Mouse (Mus musculus) urinary bladder, adult 18-20 months (tissue): ENCODE measurements around the gene Hs3st4.

ENCODE experiments used
- DNase-seq, 2 experiments: peaks; one replicate each; pipeline ENCODE4 v3.0.0; 2022; ENCODE audit warnings: low spot score in 2 of 2, mixed read lengths in 2 of 2

Gene Hs3st4

DNA sequence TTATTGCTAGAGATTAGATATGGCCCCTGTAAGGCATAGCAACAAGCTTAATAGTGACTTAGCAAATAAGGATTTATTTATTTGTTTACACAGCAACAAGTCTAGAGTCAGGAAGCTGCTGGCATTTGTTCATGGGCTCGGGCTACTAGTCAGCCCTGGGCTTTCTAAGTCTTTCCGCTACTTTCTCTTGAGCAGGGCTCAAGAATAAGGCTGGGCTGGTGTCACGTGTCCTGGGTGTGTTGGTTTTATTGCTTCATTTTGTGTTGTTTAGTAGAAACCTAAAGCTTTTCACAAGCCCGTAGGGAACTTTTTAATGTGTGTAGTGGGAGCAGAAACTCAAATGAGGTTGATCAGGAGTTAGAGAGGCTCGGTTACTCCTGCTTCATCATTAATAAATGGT lies 153.5 kb downstream of the Hs3st4 start:
- no peak for DNase-seq

DNA sequence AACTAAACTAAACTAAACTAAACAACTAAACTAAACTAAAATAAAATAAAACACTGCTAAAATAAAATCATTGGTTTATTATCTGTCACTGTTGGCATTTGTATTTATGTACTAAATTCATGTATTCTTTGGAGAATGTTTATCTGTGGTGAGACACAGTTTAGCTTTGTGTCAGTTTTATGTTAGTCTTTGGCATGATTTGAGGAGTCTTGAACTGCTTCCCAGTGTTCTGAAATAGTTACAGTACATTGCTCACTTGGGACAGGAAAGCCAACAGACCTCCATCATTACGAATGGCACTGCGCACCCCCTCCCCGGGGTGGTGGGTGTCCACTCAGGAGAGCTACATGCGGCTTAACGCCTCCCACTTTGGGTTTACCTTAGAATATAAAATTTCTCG lies 158.6 kb downstream of the Hs3st4 start:
- DNase-seq: no peak

DNA sequence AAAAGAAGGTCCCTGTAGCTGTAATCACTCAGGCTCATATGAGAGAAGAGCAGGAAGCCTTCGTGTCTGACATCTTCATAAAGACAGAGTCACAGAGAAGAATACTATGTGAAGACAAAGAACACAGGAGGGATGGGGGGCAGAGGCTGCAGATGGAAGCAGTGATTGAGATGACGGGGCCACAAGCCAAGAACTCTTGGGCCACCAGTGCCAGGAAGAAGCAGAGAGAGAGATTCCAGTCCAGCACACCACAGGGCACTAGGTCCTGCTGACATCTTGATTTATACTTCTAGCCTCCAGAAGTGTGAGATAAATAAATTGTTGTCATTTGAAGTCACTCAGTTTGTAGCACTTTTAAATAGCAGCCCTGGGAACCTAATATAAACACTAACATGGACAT lies 168.2 kb downstream of the Hs3st4 start:
- no peak for DNase-seq

DNA sequence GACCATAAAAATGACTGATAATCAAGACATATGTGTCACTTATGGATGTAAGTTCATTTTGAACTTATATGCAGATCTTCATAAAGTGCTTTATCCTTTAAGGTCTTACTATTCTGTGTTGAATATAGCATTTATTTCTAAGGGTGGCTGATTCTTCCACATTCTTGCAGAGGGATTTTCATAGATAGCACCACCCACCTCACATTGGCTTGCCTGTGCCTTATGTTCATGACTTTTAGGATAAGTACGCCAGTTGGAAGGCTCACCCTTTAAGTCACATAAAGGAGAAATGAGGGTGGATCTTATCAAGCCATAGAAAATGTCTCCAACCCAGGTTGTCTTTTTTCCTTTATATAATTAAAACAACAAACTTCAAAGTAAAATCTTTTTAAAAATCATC lies 180.6 kb downstream of the Hs3st4 start:
- no peak for DNase-seq

DNA sequence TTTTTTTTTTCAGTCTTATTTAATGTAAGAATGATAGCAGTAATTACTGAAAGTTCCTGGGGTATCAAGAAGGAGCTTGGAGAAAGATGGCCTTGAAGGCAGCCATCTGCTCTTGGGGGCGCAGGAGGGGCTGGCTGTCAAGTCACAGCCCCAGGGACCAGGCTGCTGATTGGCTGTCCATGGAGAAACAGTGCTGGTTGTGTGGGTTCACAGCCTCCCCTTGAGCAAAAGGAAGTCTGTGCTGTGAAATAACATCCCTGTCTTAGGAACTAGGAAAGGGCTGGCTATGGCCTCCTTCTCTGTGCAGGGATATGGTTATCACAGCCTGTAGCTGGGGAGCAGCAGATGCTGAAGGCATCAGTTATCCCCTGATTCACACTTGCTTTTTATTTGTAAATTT lies 183.6 kb downstream of the Hs3st4 start:
- no peak for DNase-seq

DNA sequence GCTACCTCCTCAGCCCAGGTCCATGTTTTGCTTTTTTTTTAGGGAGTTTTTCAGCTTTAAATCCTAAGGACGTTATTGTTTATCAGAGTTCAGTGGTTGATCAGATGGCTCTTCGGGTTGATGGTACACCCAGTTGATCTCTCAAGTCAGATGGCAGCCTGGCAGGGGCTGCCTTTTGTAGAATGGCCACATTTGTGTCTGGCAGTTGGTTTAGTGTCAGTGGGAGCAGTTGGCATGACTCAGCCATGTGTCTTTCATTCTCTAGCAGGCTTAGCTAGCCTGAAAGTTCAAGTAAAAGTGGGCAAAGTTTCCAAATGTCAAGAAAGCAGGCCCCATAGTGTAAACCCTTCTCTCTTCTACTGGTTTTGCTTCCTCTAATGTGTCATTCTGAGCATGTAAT lies 186.1 kb downstream of the Hs3st4 start:
- no peak for DNase-seq

DNA sequence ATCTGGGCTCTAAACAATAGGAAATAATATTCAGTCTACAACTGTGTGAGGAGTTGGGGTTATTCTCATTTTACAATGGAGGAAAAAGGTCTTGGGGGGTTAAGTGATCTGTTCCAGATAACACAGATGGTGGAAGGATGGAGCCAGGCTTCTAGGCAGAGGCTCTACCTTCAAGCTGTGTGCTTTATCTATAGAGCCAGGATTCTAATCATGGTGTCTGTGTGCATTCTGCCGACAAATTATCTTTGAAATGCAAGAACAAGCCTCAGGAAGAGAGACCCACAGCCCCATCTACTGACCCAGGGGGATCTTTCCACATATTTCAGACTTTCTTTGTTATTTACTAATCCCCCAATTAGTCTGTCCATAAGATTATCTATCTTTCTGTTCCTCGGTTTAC lies 187.3 kb downstream of the Hs3st4 start:
- DNase-seq: no peak

DNA sequence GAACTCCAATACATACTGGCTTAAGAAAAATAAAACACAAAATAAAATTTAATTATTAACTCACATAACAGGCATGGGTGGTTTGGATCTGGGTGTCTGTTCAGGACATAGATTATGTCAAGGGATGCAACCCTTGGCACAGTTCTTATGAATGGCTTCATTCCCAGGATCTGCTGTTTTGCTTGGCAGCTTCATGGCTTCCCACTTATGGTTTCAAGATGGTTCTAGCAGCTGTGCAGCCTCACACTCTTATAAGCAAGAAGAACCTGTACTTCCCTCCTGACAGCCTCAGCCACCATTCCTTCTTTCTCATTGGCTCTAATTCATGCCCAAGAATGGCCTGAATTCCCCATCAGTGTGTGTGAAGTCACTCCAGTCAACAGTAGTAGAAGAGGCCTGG lies 189.3 kb downstream of the Hs3st4 start:
- DNase-seq: no peak

DNA sequence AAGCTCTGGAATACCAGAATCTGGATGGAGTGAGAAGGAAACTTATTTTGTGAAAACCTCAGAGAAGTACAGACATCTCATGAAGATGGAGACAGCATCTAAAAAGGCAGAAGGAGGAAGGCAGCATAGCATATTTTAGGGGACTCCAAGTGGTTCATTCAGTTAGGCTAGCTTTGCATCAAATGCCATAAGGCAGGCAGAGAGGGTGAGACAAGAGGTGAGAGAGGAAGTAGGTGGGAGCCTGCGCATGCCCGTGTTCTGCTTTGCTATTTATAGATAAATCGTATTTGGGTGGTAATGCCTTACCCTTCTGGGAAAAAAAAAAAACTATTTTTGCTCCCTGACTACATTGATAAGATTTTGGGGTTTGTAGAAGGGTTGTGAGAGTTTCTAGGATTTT lies 198.3 kb downstream of the Hs3st4 start:
- DNase-seq: no peak

DNA sequence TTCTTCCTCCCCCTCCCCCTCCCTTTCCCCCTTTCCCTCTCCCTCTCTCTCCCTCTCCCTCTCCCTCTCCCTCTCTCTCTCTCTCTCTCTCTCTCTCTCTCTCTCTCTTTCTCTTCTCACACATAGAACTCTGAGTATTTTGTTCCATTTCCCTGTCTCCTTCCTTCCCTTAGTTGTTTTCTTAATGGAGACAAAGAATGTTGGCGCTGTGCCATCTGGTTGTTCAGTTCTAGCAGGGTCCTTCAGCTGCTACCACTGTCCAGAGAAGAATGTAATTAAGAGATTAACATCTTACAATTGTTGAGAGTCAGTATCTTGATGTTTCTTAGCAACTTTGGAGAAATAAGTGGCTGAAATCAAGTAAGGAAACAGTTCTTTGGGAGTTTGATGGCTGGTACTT lies 202.0 kb downstream of the Hs3st4 start:
- no peak for DNase-seq

DNA sequence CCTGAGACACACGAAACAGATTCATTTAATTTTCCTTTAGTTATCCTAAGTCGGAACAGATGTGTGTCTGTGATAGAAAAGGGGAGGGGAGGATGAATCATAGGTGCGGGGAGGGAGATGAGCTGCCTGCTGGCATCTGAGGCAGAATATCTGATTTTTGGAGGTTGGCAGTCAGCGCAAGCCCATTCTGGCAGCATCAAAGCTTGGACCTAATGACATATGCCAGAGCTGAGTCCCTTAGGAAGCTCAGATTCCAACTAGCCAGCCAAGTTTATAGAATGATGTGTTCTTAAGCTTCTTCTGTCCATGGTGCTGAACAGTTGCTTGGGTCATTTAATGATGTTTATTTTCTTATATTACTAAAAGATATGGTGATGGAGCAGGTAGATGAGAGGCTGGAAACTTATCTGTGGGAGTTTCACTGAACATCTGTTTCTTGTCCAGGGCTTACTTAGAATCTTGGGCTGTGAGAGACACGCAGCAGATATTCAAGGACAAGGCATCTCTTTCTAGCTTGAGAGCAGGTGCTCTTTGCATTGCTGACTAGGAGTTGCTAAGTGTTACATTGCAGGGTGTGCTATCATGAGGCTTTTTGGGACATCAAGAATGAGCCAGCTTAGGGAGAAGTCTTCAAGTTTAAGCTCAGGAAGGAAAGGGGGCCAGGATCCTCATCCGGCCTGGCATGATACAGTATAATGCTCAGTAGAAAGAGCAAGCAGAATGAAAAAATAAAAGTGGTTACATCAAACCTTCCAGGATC lies 216.3 kb downstream of the Hs3st4 start:
- no peak for DNase-seq

DNA sequence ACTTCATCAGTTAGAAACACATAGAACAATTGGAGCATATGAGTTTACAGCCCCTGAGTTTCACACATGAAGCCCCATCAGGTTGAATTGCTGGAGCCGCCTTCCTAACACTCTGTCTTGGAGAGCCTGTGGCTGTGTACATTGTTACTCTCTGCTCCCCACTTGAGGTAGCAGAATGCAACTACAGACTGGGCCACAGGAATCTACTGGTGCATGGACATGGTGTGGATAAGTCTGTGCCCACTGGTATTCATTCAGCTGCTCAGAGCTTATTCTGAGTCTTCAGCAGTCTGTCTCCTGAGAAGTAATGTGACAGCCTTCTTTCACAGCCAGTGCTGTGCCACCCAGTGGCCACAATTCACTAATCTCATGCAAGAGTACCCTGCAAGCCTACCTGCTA lies 234.3 kb downstream of the Hs3st4 start:
- no peak for DNase-seq

DNA sequence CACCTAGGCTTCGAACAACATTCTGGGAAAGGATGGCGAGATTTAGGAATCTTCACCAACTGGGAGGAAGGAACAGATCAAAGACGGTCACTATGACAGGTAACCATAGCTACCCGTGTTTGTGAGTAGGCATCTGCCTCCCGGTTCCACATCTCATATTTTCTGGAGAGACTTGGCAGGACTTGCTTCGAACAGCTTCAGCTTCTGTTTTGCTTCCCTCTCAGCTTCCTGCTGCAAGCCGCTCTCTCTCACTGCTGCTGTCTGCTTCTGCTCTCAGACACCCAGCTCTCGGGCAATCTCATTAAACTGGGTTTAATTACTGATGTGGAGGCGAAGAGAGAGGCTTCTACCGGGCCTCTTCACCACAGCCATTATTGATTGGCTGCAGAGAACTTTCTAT lies 237.9 kb downstream of the Hs3st4 start:
- no peak for DNase-seq

DNA sequence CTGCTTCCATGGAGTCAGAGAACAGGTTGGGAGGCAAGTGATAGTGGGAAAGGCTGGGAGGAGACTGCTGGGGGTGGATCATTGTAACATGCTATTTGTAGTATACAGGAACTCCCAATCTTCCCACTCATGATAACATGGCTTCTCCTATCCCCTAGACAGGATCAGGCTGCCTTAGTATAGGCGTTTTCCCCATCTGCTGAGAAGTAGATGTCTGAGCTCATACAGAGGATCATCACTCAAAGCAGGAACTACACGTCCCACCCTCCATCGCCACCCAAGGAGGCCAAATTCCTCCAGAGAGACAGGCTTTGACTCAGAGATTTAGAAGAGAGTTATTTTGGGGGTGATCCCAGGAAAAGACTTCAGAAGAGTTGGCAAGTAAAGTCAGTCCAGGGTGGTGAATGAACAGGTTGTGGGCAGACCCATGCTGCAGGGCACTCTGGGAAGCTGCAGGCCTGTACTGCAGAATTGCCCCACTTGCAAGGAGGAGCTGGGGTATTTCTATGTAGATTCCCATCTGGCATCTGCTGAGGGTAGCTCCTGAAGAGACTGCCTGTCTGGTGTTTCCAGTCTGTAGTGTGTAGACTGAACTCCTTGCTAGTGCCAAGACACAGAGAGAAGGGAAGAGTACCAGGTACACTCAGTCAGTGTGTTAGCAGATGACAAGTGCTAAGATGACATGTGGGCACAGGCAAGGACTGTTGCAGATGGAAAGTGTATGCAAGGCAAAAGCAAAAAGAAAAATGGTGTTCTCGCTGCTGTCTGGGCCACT lies 255.4 kb downstream of the Hs3st4 start:
- DNase-seq: no peak

DNA sequence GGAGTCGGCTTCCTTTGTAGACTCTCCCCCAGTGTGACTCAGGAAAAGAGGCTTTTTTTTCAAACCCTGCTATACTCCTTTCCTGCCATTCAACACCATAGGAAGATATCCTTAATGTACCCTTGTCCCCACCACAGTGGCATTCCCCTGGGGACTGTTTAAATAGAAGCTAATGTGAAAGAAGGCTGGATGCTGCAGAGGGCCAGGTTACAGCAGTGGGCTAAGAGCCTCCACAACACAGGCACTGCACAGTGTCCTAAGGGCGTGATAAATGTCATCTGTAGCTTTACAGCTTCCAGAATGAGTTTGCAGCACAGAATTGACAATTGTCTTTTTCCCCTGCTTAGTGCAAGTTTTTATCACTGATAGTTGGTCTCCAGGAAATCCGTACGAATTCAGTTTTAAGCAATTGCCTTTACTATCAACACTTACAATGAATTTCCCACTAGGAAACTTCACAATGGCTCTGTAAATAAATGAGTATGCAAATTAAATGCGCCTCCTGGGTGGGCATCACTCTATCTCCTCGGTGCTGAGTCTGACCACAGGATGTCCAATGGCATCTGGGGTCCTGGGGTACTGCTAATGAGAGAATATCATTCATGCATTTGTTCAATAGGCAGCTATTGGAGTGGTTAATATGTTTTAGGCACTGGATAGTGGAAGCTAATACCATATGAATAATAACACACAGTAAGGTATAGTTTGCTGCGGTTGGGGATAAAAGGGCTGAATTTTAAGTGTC lies 257.4 kb downstream of the Hs3st4 start:
- DNase-seq: no peak

DNA sequence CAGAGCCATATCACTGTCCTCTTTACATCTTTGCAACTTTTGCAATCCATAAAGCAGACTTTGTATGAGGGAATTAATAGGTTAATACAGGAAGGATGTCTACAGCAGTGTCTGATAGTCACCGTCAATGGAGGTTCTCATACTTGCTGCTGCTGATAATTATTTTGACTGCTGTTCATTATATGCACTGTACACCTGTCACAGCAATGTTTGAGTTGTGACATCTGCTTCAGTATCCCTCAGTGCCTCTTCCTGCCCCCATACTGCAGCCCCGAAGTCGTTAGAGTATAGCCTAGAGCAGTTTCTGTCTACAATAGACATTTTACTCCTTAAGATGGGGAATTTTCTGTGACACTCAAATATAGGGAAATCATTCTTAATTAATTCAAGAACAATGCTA lies 267.2 kb downstream of the Hs3st4 start:
- DNase-seq: no peak

DNA sequence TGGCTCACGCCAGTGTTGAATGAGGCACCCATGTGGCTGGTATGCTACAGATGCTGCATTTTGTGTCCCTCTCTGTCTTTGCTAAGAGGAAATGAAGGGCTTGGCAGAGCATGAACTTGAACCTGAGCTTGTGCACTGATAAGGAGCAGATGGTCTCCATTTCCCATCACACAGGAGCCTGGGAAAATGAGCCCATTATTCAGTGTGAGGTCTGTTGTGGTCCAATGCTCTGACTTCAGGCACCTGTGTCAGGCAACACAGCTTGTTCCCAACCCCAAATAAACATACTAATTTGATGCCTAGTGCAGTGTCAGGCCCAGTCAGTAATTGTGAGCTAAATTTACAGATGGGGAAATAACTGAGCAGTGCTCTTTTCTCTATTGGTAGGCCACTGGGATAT lies 267.9 kb downstream of the Hs3st4 start:
- DNase-seq: no peak

DNA sequence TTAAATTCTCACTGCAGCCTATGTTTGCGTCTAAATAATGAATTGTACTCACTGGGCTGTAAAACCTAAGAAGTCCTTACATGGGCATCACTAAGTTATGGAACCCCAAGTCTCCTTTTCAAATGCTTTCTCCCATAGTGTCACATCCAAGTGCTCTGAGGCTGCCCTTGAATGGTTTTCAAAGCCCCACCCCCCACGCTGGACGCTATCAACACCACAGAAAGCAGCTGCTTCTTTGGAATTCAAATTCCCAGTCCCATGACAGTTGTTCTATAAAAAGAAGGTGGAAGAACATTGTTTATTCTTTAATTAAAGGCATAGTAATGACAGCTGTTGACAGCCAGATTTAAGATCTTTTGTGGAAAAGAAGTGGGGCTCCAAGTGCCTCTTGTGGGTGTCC lies 275.8 kb downstream of the Hs3st4 start:
- DNase-seq: no peak

DNA sequence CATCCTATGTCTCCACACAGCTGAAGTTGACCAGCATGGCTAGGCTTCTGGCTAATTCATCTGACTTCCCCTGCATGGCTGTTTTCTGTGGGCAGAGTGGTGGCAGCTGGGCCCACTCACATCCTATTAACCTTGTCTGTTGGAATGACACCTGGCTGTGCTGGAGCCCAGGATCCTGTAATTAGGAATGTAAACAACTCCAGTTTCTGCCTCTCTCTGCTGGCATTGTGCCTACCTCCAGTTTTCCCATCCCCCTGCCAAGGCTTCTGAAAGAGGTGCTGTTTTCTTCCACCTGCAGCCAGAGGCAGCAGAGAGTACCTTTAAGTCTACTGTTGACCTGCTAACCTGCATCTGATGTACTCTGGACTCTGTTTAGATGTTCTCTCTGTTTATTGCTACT lies 288.1 kb downstream of the Hs3st4 start:
- no peak for DNase-seq

DNA sequence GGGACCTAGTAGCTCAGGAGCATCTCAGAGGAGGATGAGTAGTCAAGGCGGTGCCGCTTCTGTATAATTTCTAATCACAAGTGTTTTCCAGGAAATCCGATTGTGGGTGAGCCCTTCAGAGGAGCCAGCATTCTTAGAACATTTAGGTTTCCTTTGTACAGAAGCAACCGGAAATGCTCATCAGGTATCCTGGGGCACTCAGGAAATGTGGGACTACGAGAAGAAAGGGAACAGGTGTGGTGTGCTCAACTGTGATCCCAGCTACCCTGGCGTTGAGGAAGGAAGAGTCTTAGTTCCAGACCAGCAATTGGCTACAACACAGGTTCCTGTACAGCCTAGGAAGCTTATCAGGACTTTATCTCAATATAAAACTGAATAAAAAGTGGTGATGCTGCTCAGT lies 307.2 kb downstream of the Hs3st4 start:
- no peak for DNase-seq

DNA sequence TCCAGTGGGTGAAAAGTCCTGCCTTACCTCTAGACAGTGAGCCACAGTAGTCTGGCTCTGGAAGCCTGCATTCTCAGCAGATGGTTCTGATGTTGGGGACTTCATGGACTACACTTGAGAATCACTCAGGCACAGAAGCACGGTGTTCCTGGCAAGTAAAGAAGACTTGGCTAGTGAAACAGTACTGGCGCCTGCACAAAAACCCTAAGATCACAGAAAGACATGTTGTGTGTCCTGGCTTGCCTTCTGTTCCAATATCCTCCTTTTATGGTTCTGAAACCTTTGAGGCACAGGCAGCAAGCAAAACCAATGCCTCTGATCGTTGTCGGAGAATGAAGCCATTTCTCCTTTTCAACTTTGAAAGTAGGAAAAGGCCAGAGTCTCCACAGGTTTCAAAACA lies 336.8 kb downstream of the Hs3st4 start:
- DNase-seq: no peak

DNA sequence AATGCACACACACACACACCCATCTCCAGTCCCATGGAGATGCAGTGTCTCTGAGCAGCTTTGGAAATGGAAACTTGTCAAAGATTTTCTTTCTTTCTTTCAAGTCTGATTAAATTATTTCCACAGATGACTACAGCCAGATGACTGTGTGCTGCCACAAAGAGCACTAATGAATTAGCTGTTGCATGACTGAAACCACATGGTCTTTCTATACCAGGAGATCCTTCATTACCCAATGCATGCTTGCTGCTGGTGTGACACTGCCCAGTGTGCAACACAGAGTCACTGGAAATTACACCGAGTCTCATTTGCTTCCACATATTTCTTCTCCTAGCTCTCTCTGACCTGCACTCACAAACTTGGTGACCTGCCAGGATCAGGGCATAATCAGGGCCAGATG lies 353.0 kb downstream of the Hs3st4 start:
- DNase-seq: no peak

DNA sequence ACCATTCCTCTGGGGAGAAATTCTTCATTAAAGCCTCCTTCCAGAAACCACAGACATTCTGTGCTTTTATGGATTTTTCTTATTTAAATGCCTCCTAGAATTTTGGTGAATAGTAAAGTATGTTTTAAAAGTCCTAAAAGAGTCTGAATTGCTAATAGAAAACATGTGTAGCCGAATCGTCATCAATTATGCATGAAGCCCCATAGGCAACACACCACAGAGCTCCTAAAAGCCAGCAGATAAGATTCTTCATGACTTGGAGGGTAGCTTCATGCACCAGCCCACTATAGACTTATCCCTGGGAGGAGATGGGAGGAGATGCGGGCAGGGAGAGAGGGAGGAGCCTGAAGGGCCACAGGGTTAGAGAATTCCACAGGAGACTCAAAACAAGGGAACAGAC lies 358.8 kb downstream of the Hs3st4 start:
- no peak for DNase-seq
